Mouse (Mus musculus) hindbrain, embryonic 16.5 days (tissue): ENCODE data around the gene Drd1. TPM values are rescaled to one million over a fixed set of nuclear protein-coding genes. Genes with fewer than 3 reads are reported as not detected.

Experiments used
- ATAC-seq: fragments of 200-750 bp; cut with Nextera tagmentation; 2 replicates; pipeline ENCODE4 v1.8.0; 2017; ENCODE audit warnings: moderate TSS enrichment, moderate library complexity
- H3K27ac ChIP-seq: fragments of 300-500 bp; sonication (generic); 2 replicates; pipeline ENCODE4 v1.5.1; 2014; ENCODE audit warnings: low read depth, mild to moderate bottlenecking, control low read depth, low read length, moderate library complexity
- H3K27me3 ChIP-seq: fragments of 300-500 bp; sonication (generic); replicated peaks from 2 replicates; pipeline ENCODE4 v1.6.1; 2014; ENCODE audit warnings: low read length; ENCODE audit not compliant: control insufficient read depth, insufficient read depth
- H3K36me3 ChIP-seq: fragments of 300-500 bp; sonication (generic); 2 replicates; pipeline ENCODE4 v1.6.1; 2014; ENCODE audit warnings: mild to moderate bottlenecking, low read length, moderate library complexity, mixed read lengths; ENCODE audit not compliant: control insufficient read depth, insufficient read depth
- H3K4me1 ChIP-seq: fragments of 300-500 bp; sonication (generic); 2 replicates; pipeline ENCODE4 v1.6.1; 2014; ENCODE audit warnings: low read depth, low read length; ENCODE audit not compliant: control insufficient read depth, insufficient read depth
- H3K4me2 ChIP-seq: fragments of 300-500 bp; sonication (generic); 2 replicates; pipeline ENCODE4 v1.6.1; 2014; ENCODE audit warnings: mild to moderate bottlenecking, low read length, control low read depth, moderate library complexity
- H3K4me3 ChIP-seq: fragments of 300-500 bp; sonication (generic); 2 replicates; pipeline ENCODE4 v1.5.1; 2014; ENCODE audit warnings: mild to moderate bottlenecking, low read length, control low read depth, moderate library complexity
- H3K9ac ChIP-seq: fragments of 300-500 bp; sonication (generic); 2 replicates; pipeline ENCODE4 v1.6.1; 2014; ENCODE audit warnings: low read depth, mild to moderate bottlenecking, control low read depth, low read length, moderate library complexity
- H3K9me3 ChIP-seq: fragments of 300-500 bp; sonication (generic); 2 replicates; pipeline ENCODE4 v1.6.1; 2014; ENCODE audit warnings: mild to moderate bottlenecking, low read length, moderate library complexity; ENCODE audit not compliant: control insufficient read depth
- WGBS: fragments of 180-500 bp; shearing (Covaris S2); extraction: QIAGEN DNeasy Blood & Tissue Kit; methylation state at CpG from one replicate; pipeline ENCODE4 v1.1.7; 2014; 5-methylcytosine and 5-hydroxymethylcytosine counted together
- polyA plus RNA-seq: library from polyadenylated mRNA; unstranded; fragments of >200 nt; fragmentation: Nextera tagmentation; extraction: Ambion mirVana; gene quantifications from 2 replicates; pipeline ENCODE4 v1.2.1, GENCODE M21; 2015

Gene Drd1
- polyA plus RNA-seq, 1 experiment from 2014 or later = 2.1 TPM

DNA sequence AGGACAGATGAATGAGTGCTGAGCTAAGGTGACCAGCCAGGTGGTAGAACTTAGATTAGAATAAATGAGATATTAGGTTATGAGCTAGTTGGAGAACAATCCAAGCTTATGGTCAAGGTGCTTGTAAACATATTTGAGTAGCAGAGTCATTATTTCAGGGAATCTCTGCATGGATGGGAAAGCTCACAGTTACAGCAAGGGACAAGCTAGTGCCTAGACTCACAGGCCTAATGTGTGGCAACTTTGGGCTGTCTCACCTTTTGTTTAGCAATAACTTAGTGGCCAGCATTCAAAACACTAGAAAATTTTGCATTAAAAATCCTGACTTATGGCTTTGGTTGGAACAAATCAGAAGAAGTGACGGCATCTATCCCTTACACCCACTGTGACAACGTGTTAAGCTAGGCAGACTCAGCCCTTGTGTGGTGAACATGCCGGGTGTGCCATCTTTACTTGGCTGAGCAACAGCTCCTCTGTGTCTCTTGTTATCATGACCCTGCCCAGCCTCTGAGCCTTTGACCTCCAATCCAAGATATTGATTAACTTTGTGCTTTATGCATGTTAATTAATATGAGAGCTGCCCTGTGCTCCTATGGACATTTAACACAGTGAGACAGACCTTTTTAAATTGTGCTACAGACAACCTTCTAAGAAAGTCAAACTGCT lies 10.7 kb upstream of the Drd1 start:
- H3K9me3 ChIP-seq = no peaks in the 10 kb centered on the region
- WGBS = 87% methylated on average over 3 of the region's 3 CpGs
- no peak overlapping the region for H3K9ac ChIP-seq
- H3K36me3 ChIP-seq = no peaks in the 10 kb centered on the region
- H3K27me3 ChIP-seq = no peaks in the 10 kb centered on the region
- H3K4me2 ChIP-seq = no peak overlapping the region
- H3K27ac ChIP-seq = no peak overlapping the region
- no peak overlapping the region for H3K4me3 ChIP-seq
- ATAC-seq = no peak
- H3K4me1 ChIP-seq = no peaks in the 10 kb centered on the region

DNA sequence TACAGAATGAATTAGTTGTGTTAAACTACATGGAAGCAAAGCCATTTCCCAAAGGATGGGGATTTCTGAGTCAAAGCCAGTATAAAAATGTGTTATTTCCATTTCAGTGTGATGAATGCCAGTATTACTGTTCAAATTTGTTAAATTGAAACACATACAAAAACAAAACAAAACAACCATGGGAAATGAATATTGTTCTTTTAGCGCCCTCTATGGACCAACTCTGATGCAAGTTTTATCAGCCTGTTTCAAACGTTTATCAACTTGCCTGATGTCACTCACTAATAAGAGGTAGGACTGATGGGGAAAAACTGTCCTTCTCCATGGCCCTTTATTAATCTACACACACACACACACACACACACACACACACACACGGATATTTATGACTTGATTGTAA lies 7.8 kb upstream of the Drd1 start:
- 0% methylated on average over 3 of the region's 3 CpGs for WGBS
- H3K36me3 ChIP-seq = no peaks in the 10 kb centered on the region

DNA sequence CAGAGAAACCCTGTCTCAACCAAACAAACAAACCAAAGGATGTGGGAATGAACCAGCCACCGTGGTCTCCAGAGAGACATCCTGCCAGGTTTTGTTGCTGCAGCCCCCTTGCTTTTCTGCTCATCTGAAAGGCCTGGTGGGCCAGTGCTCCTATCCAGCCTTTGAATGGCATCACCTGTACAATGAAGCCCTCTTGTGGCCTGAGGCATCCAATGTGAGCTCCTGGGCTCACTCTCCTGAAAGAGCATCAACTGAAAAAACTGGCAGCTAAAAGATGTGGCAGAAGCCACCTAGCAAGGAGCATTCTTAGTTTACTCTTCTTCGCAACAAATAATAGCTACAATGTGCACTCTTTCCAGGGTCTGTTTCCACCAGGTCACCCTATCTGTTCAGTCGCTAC lies 6.6 kb upstream of the Drd1 start:
- H3K36me3 ChIP-seq = no peaks in the 10 kb centered on the region
- no peak for ATAC-seq
- no peaks in the 10 kb centered on the region for H3K9me3 ChIP-seq
- H3K27ac ChIP-seq = no peak overlapping the region
- no peaks in the 10 kb centered on the region for H3K4me1 ChIP-seq
- WGBS = 85% methylated on average over 3 of the region's 3 CpGs
- no peak overlapping the region for H3K4me2 ChIP-seq
- H3K9ac ChIP-seq = no peak overlapping the region
- H3K4me3 ChIP-seq = no peak overlapping the region
- H3K27me3 ChIP-seq = no peaks in the 10 kb centered on the region

More for the DNA sequence above, 7.8 kb upstream of the Drd1 start:
- no peak overlapping the region for H3K4me3 ChIP-seq
- ATAC-seq = no peak
- H3K27me3 ChIP-seq = no peaks in the 10 kb centered on the region
- H3K4me2 ChIP-seq = no peak overlapping the region
- H3K9ac ChIP-seq = no peak overlapping the region
- H3K27ac ChIP-seq = no peak overlapping the region
- H3K4me1 ChIP-seq = no peaks in the 10 kb centered on the region
- no peaks in the 10 kb centered on the region for H3K9me3 ChIP-seq

DNA sequence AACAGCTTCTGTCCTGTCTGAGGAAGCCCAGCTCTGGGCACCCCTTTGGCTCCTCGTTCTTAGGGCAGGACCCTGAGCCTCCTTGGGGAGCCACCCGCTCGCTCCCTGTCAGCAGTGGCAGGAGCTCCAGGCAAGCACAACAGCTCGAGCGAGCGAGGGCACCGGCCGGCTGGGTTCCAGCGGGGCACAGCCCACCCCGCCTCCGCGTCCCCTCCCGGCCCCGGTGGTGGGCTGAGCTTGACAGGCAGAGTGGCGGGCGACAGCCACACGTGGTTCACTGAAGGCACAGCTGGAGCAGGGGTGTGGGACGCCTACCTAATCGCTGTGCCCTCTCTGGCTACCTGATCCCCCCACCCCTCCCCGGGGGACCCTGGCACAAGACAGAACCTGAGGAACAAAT lies 543 bp downstream of the Drd1 start:
- Histone ChIP-seq H3K4me1 (peaks cover 5% of the 10 kb centered on the region), H3K4me3 (peak overlapping the region; percentile 57), H3K27ac (no peak overlapping the region), H3K9ac (peak overlapping the region; percentile 64), H3K9me3 (no peaks in the 10 kb centered on the region), H3K27me3 (peaks cover 5% of the 10 kb centered on the region; the same call in 1 of the 2 replicates), H3K4me2 (peak overlapping the region; percentile 100), H3K36me3 (no peaks in the 10 kb centered on the region)
- peak; percentile 77 for ATAC-seq
- 0% methylated on average over 12 of the region's 20 CpGs for WGBS

DNA sequence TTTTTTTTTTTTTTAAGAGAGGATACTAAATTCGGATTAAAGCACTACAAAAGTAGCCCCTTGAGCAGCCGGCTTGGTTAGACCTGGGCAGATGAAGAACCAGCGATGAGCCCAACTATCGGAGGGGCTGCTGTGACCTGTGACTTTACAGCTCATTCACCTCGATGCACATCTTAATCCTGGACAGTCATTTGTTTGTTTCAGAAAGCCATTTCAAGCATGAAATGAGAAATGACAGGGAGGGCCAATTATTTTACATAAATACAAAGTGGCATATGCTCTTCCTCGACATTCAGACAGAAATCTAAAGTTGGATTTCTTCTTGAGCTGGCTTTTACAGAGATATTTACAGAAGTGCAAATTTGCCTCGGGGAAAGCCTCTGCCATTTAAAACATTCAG lies 3.9 kb downstream of the Drd1 start:
- ATAC-seq = no peak
- Histone ChIP-seq H3K27me3 (peaks cover 5% of the 10 kb centered on the region; the same call in 1 of the 2 replicates), H3K4me1 (peaks cover 5% of the 10 kb centered on the region), H3K27ac (no peak overlapping the region), H3K4me2 (no peak overlapping the region), H3K9me3 (no peaks in the 10 kb centered on the region), H3K36me3 (no peaks in the 10 kb centered on the region), H3K4me3 (no peak overlapping the region), H3K9ac (no peak overlapping the region)
- WGBS = 49% methylated on average over 7 of the region's 7 CpGs

DNA sequence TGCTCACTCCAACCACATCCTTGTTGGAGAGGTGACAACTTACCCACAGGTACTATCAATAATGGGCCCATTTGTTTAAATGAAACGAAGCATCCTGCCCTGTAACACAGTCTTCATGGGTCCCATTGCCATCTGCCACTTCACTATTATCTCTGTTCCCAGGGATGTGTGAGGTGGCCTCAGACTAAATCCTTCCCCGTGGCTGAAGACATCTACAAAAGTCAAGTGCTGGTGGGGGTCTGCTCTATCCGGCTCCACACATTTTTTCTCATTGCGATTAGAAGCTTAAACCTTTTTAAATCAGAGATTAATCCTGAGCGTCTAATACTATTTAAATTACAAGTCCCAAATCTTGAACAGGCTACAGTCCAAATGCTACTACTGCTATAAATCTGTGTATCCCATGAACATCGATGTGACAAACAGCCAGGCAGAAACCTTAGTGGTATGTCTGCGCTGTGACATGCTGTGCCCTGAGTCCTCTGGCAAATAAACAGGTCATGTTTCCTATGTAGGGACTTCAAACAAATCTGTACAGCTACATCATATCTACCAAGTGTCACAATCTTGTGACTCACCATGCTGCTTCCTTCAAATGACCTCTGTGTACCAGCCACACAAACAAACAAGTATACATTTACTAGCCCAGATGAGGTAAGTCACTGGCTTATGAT lies 6.7 kb downstream of the Drd1 start:
- ATAC-seq = no peak
- 82% methylated on average over 7 of the region's 7 CpGs for WGBS
- H3K27ac ChIP-seq = no peak overlapping the region
- no peaks in the 10 kb centered on the region for H3K4me1 ChIP-seq
- H3K9ac ChIP-seq = no peak overlapping the region
- no peaks in the 10 kb centered on the region for H3K9me3 ChIP-seq
- H3K4me3 ChIP-seq = no peak overlapping the region
- no peaks in the 10 kb centered on the region for H3K36me3 ChIP-seq
- H3K4me2 ChIP-seq = no peak overlapping the region
- 0 out of 2 replicates have a peak, but pooled peaks cover 2% of the 10 kb centered on the region for H3K27me3 ChIP-seq

DNA sequence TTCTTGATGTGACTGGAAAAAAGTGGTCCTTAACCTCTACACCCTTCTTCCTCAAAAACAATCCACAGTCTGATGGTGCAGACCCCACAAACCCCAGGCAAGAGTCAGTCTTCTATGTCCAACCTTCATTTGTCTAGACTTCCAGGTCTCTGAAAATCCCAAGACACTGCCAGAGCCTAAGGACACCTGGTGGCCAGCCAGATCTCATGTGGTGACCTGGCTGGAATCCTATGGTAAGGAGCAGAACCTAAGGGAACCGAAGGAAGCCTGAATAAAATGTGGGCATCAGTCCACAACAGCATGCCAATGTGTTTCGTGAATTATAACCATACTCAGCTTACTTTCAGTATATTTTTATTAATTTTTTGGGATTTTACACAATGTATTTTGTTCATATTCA lies 15.2 kb downstream of the Drd1 start:
- H3K4me2 ChIP-seq = no peak overlapping the region
- H3K4me3 ChIP-seq = no peak overlapping the region
- no peaks in the 10 kb centered on the region for H3K4me1 ChIP-seq
- no peak overlapping the region for H3K9ac ChIP-seq
- H3K27ac ChIP-seq = no peak overlapping the region
- H3K9me3 ChIP-seq = no peaks in the 10 kb centered on the region
- no peaks in the 10 kb centered on the region for H3K27me3 ChIP-seq
- no peak for ATAC-seq
- 87% methylated on average over 2 of the region's 2 CpGs for WGBS
- H3K36me3 ChIP-seq = no peaks in the 10 kb centered on the region

DNA sequence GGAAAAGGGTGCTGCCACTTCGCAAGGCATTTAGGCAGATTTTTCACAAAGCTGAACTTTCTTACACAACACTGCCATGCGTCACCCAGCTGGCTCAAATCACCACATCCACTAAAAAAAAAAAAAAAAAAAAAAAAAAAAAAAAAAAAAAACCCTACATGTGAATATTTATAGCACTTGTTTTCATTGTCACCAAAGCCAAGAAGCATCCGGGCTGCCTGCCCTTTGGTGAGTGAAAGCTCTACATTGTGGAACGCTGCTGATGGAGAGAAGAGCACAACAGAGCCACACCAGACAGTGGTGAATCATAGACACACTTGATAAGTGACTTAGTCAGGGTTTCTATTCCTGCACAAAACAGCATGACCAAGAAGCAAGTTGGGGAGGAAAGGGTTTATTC lies 17.6 kb downstream of the Drd1 start:
- H3K27me3 ChIP-seq = no peaks in the 10 kb centered on the region
- no peak for ATAC-seq
- H3K27ac ChIP-seq = no peak overlapping the region
- no peak overlapping the region for H3K4me2 ChIP-seq
- H3K4me3 ChIP-seq = no peak overlapping the region
- no peaks in the 10 kb centered on the region for H3K36me3 ChIP-seq
- H3K9me3 ChIP-seq = no peaks in the 10 kb centered on the region
- no peaks in the 10 kb centered on the region for H3K4me1 ChIP-seq
- no peak overlapping the region for H3K9ac ChIP-seq
- 86% methylated on average over 4 of the region's 4 CpGs for WGBS

DNA sequence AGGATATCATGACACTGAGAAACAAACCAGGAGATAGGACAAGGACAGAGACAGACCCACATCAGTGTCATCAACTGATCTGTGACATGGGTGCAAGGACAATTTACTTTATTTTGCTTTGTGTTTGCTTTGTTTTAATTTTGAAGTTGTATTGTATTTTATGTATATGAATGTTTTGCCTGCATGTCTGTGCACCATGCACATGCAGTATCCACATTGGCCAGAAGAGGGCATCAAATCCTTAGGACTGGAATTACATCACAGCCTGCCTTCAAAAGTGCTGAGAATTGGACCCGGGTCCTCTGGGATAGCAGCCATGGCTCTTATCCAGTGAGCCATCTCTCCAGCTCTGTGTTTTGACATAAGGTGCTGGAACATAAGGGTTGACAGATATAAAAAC lies 20.0 kb downstream of the Drd1 start:
- Histone ChIP-seq H3K9me3 (no peaks in the 10 kb centered on the region), H3K4me1 (no peaks in the 10 kb centered on the region), H3K27ac (no peak overlapping the region), H3K4me3 (no peak overlapping the region), H3K4me2 (no peak overlapping the region), H3K36me3 (no peaks in the 10 kb centered on the region), H3K9ac (no peak overlapping the region), H3K27me3 (no peaks in the 10 kb centered on the region)
- ATAC-seq = no peak
- WGBS = 70% methylated on average over 1 of the region's 1 CpGs
